Mouse (Mus musculus): ENCODE measurements around the gene Actg1.

The Actg1 gene

GRCm38 (mm10) chr11:120347791-120348683, at the start of gene Actg1:
Actg1 (minus strand) TSS chr11:120348542.
- in situ Hi-C loops (cut with MboI; ENCODE audit: unreplicated experiment in 2 of 2), result no loop called here

GRCm38 (mm10) chr11:120397602-120398001, 49.3 kb upstream of the Actg1 start:
- in situ Hi-C loops (cut with MboI; ENCODE audit: unreplicated experiment in 2 of 2), result no loop called here

- in situ Hi-C loops (cut with MboI; ENCODE audit: unreplicated experiment in 2 of 2), result no loop called here
Measured at GRCm38 (mm10) chr11:120395661-120396060, 47.3 kb upstream of the Actg1 start.

GRCm38 (mm10) chr11:120388580-120388979, 40.2 kb upstream of the Actg1 start:
- in situ Hi-C loops (cut with MboI; ENCODE audit: unreplicated experiment in 2 of 2), result no loop called here

- in situ Hi-C loops (cut with MboI; ENCODE audit: unreplicated experiment in 2 of 2), result no loop called here
Measured at GRCm38 (mm10) chr11:120387157-120387556, 38.8 kb upstream of the Actg1 start.

GRCm38 (mm10) chr11:120386632-120387031, 38.3 kb upstream of the Actg1 start:
- in situ Hi-C loops (cut with MboI; ENCODE audit: unreplicated experiment in 2 of 2), result no loop called here

GRCm38 (mm10) chr11:120382509-120382908, 34.2 kb upstream of the Actg1 start:
- in situ Hi-C loops (cut with MboI; ENCODE audit: unreplicated experiment in 2 of 2), result no loop called here

GRCm38 (mm10) chr11:120381157-120381556, 32.8 kb upstream of the Actg1 start:
- in situ Hi-C loops (cut with MboI; ENCODE audit: unreplicated experiment in 2 of 2), result no loop called here

- in situ Hi-C loops (cut with MboI; ENCODE audit: unreplicated experiment in 2 of 2), result no loop called here
Measured at GRCm38 (mm10) chr11:120380271-120380670, 31.9 kb upstream of the Actg1 start.

- in situ Hi-C loops (cut with MboI; ENCODE audit: unreplicated experiment in 2 of 2), result no loop called here
Measured at GRCm38 (mm10) chr11:120378611-120379540, 30.5 kb upstream of the Actg1 start, which contains the start of gene Faap100. Faap100 (minus strand) TSS chr11:120378764.

- in situ Hi-C loops (cut with MboI; ENCODE audit: unreplicated experiment in 2 of 2), result no loop called here
Measured at GRCm38 (mm10) chr11:120378031-120378610, 29.8 kb upstream of the Actg1 start.

- in situ Hi-C loops (cut with MboI; ENCODE audit: unreplicated experiment in 2 of 2), result no loop called here
Measured at GRCm38 (mm10) chr11:120377337-120377736, 29.0 kb upstream of the Actg1 start.

- in situ Hi-C loops (cut with MboI; ENCODE audit: unreplicated experiment in 2 of 2), result no loop called here
Measured at GRCm38 (mm10) chr11:120376302-120377160, 28.2 kb upstream of the Actg1 start.

GRCm38 (mm10) chr11:120375324-120375723, 27.0 kb upstream of the Actg1 start:
- in situ Hi-C loops (cut with MboI; ENCODE audit: unreplicated experiment in 2 of 2), result no loop called here

- in situ Hi-C loops (cut with MboI; ENCODE audit: unreplicated experiment in 2 of 2), result no loop called here
Measured at GRCm38 (mm10) chr11:120373820-120374586, 25.7 kb upstream of the Actg1 start.

- in situ Hi-C loops (cut with MboI; ENCODE audit: unreplicated experiment in 2 of 2), result no loop called here
Measured at GRCm38 (mm10) chr11:120373025-120373424, 24.7 kb upstream of the Actg1 start.

- in situ Hi-C loops (cut with MboI; ENCODE audit: unreplicated experiment in 2 of 2), result no loop called here
Measured at GRCm38 (mm10) chr11:120369656-120370055, 21.3 kb upstream of the Actg1 start.

GRCm38 (mm10) chr11:120366443-120367027, 18.2 kb upstream of the Actg1 start:
- in situ Hi-C loops (cut with MboI; ENCODE audit: unreplicated experiment in 2 of 2), result no loop called here

GRCm38 (mm10) chr11:120362891-120363290, 14.5 kb upstream of the Actg1 start:
- in situ Hi-C loops (cut with MboI; ENCODE audit: unreplicated experiment in 2 of 2), result no loop called here
